Mouse (Mus musculus) kidney, postnatal 14 days (tissue): ENCODE measurements around the gene Wdr27.
"Not testable (repeated sequence)": the region's sequence is repeated elsewhere in the genome, so short reads cannot be mapped to it uniquely, and the experiment has no call there.

Experiments used
- DNase-seq: peaks from one replicate; pipeline ENCODE4 v3.0.0; 2022; ENCODE audit warnings: mixed read lengths

The Wdr27 gene

DNA sequence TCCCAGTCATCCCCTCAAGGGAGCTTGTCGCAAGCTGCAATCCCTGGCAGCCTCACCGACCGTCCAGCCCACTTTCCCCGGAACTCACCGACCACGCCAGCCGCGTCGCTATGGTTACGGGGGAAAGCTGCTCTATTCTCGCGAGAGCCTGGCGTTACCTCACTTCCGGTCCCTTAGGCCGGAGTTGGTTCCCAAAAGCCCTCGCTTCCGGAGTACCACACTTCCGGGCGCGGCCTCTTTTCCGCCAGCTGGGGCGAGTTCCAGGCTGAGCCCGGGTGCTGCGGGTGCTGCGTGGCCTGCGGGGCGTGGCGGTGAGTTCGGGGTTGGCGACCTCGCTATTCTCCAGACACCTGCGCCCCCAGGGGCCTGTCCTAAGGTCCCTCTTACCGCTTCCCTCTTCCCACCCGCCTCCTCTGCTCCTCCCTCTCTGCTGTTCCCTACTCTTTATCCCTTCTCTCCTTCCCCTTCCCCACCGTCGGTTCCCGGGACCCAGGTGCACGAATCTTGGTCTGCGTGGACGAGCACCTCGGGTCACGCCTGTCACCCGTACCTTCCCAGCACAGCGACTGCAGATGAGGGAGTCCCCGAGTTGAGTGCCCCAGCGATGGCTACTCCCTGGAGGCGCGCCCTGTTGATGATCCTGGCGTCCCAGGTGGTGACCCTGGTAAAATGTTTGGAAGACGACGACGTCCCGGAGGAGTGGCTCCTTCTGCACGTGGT, at the start of gene Wdr27, which contains the start of gene 1600012H06Rik:
TSS of gene Wdr27 (minus strand) at position 150 of the 720 bp plus-strand sequence.
TSS of gene 1600012H06Rik (plus strand) at position 176 of the 720 bp plus-strand sequence.
- peak; percentile 99 for DNase-seq

DNA sequence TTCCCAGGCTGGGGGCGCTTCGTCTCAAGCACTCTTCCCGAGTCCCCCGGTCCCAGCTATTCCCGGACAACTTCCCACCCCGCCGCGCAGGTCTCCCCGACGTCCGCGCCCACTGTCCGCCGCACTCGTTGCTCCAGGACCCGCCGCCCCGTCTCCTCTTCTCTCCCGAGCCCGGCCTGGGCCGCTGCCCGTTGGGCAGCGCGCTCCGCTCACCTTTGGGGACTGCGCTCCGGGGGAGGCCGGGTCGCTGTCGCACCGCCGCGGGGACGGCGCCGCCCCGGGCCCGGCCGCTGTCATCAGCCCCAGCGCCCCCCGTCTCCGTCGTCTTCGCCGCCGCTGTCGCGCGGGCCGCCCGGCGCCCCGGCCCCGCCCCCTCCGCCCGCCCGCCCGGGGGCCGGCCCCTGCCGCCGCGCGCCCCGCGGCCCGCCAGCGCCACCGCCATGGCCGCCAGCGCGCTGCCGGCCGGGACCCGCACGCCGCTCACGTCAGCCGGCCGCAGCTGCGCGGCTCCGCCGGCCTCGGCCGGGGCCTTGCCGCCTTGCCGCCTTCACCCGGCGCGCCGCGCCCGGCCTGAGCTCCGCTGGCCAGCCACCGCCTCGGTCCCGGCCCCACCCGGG, 49.7 kb upstream of the Wdr27 start:
- DNase-seq: not testable (repeated sequence)

DNA sequence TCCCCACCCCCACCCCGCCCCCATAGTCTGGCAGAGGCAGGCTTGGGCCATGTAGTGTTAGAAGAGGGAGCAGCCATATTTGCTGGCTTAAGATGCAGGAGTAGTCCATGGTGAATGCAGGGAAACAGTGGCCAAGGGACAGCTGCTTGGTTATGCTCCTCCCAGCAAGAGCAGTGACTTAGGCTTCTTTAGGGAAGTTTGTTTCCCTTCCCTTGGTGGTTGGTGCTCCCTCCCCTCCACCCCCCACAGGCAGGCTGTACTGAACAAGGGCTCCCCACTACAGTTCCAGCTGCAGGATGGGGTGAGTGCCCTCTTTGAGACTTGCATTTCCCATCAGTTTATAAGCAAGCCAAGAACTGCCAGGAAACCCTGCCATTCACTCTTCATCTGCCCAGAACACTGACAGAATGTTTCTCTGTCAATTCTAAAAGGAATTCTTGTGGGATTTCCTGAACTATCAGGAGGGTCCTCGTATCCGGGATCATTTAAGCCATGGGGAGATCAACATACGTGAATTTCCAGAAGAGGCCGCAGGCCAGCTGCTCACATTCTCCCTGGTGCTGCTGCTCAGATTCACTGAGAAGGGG, 47.3 kb upstream of the Wdr27 start:
- not testable (repeated sequence) for DNase-seq

DNA sequence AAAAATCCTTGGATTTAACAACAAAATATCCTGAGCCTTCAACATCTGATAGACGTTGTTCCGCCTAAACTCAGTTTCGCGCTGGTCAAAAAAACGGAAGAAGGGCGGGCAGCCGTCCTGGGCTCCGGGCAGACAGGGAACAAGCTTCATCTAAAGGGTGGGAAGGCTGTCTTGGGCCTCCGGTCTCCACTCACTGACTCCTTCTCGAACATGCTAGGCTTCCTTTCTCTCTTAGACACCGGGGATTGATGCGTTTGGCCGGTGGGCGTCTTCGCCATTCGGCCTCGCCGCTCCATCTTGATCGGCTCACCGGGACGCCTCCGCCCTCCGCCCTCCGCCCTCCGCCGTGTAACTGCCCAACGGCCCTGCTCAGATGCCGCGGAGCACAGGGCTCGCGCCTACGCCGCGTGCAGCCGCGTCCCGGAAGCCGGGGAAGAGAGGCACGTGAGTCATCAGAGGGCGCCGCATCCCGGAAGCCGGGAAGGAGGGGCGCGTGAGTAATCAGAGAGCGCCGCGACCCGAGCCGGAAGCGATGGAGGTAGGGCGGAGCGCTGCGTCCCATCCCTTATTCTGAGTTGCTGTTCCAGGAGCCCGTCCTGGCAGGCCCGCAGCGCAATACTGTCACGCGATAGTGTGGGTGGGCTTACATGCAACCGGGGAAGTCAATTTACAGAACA, 35.5 kb upstream of the Wdr27 start, which contains the start of the genes 9030025P20Rik and Gm3417:
TSS of gene 9030025P20Rik (plus strand) at position 107 of the 677 bp plus-strand sequence.
TSS of gene Gm3417 (minus strand) at position 429 of the 677 bp plus-strand sequence.
- not testable (repeated sequence) for DNase-seq

DNA sequence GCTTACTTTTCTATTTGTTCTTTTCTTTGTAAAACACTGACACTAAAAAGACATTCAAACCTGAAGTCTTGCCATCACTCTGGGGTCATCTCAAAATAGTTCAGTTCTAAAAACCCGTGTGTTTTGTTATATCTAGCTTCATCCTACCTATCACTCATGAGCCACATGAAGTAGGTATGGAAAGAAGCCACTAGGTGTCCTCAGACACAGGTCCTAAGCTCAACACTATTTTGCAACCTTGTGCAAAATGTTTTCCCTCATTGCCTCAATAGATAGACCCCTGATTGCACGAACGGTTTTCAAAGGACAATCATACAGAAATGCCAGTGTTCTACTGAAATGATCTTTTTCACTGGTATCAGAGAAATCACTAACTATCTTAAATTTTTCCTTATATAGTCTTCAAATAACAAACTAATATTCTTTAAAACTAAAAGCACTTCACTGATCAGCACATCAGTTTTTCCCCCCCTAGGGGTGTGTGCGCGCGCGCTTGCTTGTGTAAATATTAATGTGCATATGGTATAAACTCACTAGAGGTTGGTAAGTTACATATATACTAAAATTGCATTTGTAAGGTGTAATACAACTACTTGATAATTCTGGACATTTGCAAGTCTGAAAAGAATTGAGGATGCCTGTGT, 34.9 kb upstream of the Wdr27 start:
- not testable (repeated sequence) for DNase-seq

DNA sequence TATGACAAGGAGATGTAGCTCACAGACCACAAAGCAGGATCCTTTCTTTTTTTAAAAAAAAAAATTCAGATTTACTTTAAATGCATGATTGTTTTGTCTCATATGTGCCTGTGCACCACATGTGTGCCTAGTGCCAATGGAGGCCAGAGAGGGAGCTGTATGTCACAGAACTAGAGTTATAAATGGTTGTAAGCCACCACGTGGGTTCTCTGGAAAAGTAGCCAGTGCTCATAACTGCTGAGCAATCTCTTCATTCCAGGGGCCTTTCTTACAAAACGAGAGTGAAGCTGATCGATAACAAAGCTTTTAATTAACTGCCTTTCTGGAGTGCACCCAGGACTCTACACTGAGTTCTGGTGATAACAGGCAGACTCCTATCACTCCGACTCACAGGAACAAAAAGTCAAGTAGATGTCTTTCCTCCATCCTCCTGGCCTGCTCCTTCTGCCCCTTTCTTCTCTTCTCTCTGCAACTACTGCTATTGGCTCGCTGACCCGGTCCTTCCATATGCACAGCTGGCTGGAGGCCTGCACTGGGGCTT, 25.5 kb upstream of the Wdr27 start:
- not testable (repeated sequence) for DNase-seq

DNA sequence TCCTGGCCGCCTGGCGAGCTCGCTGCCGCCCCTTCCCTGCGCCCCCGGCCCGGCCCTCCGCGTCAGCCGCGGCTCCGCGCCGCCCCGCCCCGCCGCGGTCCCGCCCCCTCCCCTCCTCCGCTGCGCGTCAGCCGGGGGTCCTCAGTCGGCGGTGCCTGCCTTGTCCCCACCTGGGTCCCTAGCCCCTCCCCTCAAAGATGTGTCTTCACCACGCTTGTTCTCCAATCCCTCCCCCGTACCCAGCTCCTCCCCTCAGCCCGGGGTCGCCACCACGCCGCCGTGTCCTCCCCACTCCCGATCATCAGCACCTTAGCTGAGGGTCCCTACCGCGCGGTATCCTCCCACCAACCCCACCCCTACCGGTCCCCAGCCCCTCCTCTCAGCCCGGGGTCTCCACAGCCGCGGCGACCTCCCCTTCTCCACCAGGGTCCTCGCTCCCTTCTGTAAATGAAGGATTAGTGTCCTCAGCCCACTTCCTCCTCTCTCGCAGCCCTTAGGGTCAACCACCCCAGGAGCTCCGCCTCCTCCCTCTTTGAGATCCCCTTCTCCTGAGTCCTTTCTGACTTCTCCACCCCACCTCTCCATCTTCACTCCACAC, 18.7 kb upstream of the Wdr27 start:
- DNase-seq: not testable (repeated sequence)

DNA sequence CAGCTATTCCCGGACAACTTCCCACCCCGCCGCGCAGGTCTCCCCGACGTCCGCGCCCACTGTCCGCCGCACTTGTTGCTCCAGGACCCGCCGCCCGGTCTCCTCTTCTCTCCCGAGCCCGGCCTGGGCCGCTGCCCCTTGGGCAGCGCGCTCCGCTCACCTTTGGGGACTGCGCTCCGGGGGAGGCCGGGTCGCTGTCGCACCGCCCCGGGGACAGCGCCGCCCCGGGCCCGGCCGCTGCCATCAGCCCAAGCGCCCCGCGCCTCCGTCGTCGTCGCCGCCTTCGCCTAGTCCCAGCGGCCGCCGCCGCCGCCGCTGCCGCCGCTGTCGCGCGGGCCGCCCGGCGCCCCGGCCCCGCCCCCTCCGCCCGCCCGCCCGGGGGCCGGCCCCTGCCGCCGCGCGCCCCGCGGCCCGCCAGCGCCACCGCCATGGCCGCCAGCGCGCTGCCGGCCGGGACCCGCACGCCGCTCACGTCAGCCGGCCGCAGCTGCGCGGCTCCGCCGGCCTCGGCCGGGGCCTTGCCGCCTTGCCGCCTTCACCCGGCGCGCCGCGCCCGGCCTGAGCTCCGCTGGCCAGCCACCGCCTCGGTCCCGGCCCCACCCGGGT, 18.1 kb upstream of the Wdr27 start, which contains the start of gene Phf10:
TSS of gene Phf10 (minus strand) at position 323 of the 606 bp plus-strand sequence.
- DNase-seq: peak; percentile 60

DNA sequence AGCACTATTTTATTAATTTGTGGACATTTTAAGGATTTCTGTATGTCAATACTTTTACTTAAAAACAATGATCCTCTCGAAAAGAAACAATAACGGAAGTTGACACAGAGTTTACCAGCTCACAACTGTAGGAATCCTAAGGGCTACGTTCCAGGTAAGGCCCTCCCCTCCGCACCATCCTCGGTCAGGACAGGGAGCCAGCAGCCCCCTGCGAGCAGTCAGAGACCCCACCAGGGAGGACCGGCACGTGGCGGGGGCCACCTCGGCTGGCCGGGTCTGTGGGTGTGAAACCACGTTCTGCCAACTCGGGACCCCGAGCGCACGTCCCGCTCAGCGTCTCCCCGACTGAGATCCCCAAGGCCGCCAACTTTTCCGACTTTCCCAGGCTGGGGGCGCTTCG, 17.6 kb upstream of the Wdr27 start:
- peak; percentile 32 for DNase-seq

DNA sequence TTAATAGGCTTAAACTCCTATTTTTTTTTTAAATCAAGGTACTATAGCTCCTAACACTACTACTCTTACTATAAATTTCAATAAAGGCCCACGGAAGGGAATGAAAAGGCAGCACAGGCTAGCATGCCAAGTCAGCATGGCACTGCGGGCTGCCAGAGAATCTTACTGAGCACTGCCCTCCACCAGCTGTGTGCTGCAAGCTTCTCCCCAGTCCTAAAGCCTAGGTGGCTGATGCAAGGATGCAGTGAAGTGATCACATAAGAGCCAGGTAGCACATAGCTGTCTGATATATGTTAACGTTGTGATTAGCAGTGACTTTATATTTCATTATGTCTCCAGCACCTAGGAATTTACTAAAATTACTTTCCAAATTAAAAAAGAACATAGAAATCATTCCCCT, 17.0 kb upstream of the Wdr27 start:
- no peak for DNase-seq

DNA sequence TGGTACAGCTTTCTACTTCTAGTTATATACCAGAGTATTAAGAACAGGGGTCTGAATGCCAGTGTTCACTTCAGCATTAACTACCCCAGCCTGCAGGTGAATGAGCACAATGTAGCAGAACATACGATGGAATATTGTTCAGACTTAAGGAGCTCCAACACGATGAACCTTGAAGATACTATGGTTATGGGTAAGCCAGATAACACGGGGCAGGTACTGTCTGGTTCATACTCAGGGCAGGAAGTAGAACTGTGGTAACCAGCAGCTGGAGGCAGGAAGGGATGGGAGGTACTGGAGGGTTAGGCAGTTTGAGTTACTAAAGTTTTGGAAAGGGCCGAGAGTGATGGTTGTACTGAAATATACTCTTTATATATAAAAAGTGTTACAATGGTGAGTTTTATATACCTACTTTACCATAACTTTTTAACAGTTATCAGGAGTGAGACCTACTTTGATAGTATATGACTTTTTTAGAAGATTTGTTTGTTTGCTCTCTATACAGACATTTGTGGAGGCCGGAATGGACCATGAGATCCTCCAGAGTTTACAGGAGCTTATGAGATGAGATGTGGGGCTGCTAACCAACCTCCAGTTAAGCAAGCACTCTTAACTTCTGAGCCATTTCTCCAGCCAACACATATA, 15.8 kb upstream of the Wdr27 start:
- no peak for DNase-seq

DNA sequence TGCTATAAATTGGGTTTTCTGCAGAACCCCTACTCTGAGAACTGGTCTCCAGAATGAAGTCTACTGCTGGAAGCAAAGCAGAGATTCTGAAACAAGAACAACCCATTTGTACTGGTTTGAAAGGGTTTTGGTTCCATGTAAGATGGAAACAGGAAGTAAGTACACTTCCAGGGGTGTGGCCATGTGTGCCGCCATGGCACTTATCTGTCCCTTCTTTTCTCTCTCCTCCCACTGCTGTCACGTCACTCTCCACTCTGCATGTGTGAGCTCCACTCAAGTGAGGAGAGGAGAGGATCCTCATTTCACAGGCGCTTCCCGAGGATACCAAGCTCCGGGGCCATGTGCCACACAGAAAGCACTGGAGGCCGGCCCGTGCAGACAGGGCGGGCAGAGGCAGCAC, 10.5 kb upstream of the Wdr27 start:
- DNase-seq: no peak

DNA sequence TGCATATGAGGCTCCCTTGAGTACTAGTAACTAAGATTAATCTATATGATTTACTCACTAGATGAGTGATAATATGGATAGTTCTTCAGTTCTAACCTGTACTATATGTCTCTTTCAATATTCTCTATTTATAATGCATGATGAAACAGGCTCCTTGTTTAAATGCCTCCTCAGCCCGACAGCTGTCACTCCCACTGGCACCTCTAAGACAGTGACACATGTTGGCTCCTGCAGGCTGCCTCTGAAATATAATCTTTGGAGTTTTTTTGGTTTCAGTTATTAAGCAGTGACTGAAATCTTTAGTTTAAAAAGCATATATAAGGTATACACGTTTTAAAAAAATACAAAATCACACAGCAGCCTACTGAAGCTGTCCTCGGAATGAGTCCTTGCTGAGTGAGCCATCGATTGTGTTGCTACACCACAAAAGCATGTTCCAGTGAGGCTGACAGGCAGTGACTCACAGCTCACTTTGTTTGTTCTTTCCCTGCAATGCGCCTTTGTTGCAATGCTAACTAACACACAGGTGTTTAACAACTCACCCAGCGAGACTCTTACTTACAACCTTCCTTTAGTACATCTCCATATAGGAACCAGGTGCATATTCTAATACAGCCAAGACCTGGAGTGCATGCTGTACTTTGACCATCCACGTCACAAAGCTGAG, 6.3 kb upstream of the Wdr27 start:
- DNase-seq: no peak

DNA sequence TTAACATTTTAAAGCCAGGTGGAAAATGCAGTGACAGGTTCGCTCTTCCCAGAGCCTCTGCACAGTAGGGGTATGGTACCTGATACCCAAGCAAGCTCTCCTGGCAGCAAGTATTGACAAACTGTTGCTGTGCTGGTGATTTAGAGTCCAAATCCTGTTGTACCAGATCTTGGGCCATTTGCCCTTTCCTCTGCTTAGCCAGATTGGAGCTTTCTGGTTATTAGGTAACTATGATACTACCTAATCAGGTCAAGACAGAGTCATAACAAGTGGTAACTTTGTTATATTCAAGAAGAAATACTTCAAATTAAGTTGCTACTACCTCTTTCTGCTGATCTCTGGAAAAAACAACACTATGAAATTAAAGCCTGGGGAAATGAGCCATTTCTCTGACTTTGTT, 1.6 kb upstream of the Wdr27 start:
- no peak for DNase-seq

DNA sequence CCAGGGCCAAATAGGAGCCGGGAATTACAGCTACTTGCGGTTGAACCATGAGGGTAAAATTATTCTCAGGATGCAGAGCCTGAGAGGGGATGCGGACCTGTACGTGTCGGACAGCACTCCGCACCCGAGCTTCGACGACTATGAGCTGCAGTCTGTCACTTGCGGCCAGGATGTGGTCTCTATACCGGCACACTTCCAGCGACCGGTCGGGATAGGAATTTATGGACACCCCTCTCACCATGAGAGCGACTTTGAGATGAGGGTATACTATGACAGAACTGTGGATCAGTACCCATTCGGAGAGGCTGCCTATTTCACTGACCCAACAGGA, 736 bp upstream of the Wdr27 start:
- DNase-seq: no peak

DNA sequence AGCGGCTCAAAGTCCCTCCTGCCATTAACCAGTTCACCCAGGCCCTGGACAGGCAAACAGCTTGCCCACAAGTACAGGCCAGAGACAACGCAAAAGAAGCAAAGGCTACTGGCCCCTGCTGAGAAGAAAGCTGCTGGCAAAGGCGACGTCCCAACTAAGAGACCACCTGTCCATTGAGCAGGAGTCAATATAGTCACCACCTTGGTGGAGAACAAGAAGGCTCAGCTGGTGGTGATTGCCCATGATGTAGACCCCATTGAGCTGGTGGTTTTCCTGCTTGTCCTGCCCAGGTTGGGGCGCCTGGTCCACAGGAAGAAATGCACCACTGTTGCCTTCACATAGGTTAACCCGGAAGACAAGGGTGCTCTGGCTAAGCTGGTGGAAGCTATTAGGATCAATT, 777 bp downstream of the Wdr27 start:
- not testable (repeated sequence) for DNase-seq

DNA sequence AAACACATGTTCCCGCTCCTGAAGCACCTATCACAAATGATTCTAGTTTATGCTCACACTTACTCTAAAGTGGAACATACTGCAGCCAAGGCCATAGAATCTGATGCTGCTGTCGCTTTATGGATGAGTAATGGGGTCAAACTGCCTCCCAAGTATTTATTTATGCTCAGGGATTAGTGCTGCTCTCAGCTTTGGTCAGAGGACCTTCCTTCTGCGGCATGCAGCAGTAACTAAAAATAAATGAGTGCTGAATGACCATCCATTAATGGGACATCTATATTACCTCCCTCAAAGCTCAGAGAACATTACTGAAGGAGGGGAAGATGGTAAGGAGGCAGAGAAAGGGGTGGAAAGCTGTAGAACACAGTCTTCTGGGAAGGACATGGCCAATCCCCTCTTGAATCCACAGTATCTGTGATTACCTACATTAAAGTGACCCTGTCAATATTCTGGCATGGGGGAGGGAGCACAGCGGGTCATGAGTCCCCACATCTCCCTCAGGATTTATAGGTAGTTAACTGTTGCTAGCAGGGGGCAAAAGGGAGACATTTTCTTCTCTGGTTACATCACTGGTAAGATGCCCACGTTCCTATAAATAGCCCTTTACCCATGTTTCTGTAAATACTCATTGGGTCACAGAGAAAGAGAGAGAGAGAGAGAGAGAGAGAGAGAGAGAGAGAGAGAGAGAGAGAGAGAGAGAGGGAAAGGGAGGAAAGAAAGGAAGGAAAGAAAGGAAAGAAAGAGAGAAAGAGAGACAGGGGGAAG, 6.9 kb downstream of the Wdr27 start:
- DNase-seq: no peak

DNA sequence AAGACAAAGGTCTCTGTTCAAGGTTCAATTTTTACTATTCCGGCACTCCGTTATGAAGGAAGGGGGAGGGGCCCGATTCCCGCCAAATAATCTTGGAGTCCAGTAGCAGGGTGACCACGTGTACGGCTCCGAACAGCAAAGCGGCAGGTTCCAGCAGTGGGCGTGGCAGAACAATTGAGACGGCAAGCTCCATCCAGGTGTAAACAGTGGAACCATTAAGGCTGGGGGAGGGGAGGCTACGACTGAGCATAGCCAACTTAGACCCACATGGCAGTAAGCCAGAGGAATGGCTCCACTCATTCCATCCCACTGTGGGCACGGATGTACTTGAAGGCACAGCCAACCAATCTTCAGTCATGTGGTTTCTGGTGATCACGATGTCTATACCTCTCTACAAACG, 7.7 kb downstream of the Wdr27 start:
- DNase-seq: not testable (repeated sequence)

DNA sequence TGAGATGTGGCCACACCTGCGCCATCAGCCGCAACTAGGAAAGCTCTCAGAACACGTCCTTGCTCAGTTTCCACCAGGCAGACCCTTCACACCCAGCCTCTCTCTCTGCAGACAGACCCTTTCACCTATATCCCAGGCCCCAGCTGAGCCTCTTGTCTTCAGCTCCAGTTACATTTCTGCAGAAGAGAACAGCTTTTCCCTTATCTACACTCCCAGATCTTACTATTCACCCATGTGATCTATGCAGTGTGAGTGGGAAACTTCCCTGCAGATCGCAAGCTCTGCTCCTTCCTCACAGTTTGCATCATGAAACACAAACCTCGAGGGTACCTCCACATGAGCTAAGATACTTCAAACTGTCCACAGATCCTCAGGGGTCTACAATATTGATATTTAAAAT, 11.5 kb downstream of the Wdr27 start:
- DNase-seq: no peak

DNA sequence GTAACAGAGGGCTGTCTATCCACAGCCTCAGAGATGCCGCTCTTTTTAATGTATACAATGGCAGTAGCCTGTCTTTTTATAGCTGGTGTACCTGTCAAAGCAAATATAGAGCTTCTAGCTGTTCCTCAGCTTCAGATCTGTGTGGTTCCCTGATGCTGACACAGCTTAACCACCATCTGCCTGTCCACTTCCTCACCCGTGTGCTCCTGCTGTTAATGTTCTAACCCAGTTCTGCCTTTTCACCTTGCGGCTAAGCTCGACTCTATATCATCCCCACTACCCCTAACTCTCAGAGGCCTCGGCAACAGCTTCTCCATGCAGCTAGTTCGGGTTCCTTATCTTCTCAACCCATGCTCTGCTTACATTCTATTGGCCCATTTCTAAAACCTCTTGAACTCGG, 12.3 kb downstream of the Wdr27 start:
- DNase-seq: no peak
